ENCODE assay signal across 26 mouse cellular contexts in genomic region chr6:4167757-4168156, GRCm38 (mm10).
"Had no signal": no experiment of that assay in that cellular context is flagged by ENCODE, and none has a peak within 500 bp of the region (broad histone marks: within the 10 kb centered on the region; RNA-seq: fewer than 3 reads in every experiment).

No protein-coding gene starts in this region.

- H3K27me3 ChIP-seq: embryonic facial prominence, embryonic 12.5 days; embryonic facial prominence, embryonic 13.5 days; embryonic facial prominence, embryonic 15.5 days; forebrain, embryonic 12.5 days; forebrain, embryonic 13.5 days; forebrain, embryonic 15.5 days had no signal

- DNase-seq: cerebellum, adult 2 months; cerebellum, adult 8-10 months; cerebellum, adult 9-10 months; cerebellum, adult 9-11 months; cerebellum, postnatal 10 days; cerebellum, postnatal 14 days; cerebellum, postnatal 25 days; cerebellum, postnatal 36 days; embryo, embryonic 11 days; gastrocnemius, adult 2 months; gastrocnemius, postnatal 10 days; gastrocnemius, postnatal 14 days; gastrocnemius, postnatal 25 days; gastrocnemius, postnatal 36 days; heart, adult 11 months; heart, adult 18-20 months had no signal

- H3K9me3 ChIP-seq: embryonic facial prominence, embryonic 10.5 days; embryonic facial prominence, embryonic 12.5 days; embryonic facial prominence, embryonic 15.5 days; forebrain, embryonic 10.5 days; forebrain, embryonic 12.5 days; forebrain, embryonic 13.5 days; forebrain, embryonic 15.5 days had no signal

- H3K4me3 ChIP-seq: embryonic facial prominence, embryonic 10.5 days; embryonic facial prominence, embryonic 12.5 days; embryonic facial prominence, embryonic 13.5 days; embryonic facial prominence, embryonic 15.5 days; erythroblast, embryonic 14.5 days; forebrain, embryonic 10.5 days; forebrain, embryonic 12.5 days; forebrain, embryonic 13.5 days; forebrain, embryonic 15.5 days; gastrocnemius, adult 2 months had no signal

- H3K27ac ChIP-seq: embryonic facial prominence, embryonic 10.5 days; embryonic facial prominence, embryonic 12.5 days; embryonic facial prominence, embryonic 13.5 days; embryonic facial prominence, embryonic 15.5 days; forebrain, embryonic 10.5 days; forebrain, embryonic 12.5 days; forebrain, embryonic 13.5 days; gastrocnemius, adult 2 months had no signal

- H3K4me2 ChIP-seq: embryonic facial prominence, embryonic 12.5 days; embryonic facial prominence, embryonic 13.5 days; embryonic facial prominence, embryonic 15.5 days; forebrain, embryonic 12.5 days; forebrain, embryonic 13.5 days; forebrain, embryonic 15.5 days had no signal

- H3K36me3 ChIP-seq: embryonic facial prominence, embryonic 10.5 days; embryonic facial prominence, embryonic 12.5 days; embryonic facial prominence, embryonic 13.5 days; embryonic facial prominence, embryonic 15.5 days; forebrain, embryonic 10.5 days; forebrain, embryonic 12.5 days; forebrain, embryonic 15.5 days had no signal

- H3K9ac ChIP-seq: embryonic facial prominence, embryonic 12.5 days; embryonic facial prominence, embryonic 13.5 days; embryonic facial prominence, embryonic 15.5 days; forebrain, embryonic 12.5 days; forebrain, embryonic 13.5 days; forebrain, embryonic 15.5 days; forebrain, postnatal 0 days had no signal

- H3K4me1 ChIP-seq: embryonic facial prominence, embryonic 10.5 days; embryonic facial prominence, embryonic 12.5 days; embryonic facial prominence, embryonic 13.5 days; embryonic facial prominence, embryonic 15.5 days; forebrain, embryonic 10.5 days; forebrain, embryonic 15.5 days had no signal
